Mouse (Mus musculus) erythroid progenitor cell, adult 5-6 weeks (primary cell): ENCODE measurements around the gene Fbxo21. TPM values are rescaled to one million over a fixed set of nuclear protein-coding genes. Genes with fewer than 3 reads are reported as not detected.

Experiments used
- ATAC-seq: replicated peaks from 2 replicates; pipeline ENCODE4 v1.8.0; 2016; ENCODE audit warnings: moderate number of reproducible peaks, mild to moderate bottlenecking, moderate TSS enrichment, inconsistent platforms; ENCODE audit not compliant: poor library complexity, low FRiP score, severe bottlenecking
- total RNA-seq, 2 experiments: library from RNA; stranded (forward) in 1 of 2; stranded (reverse) in 1 of 2; fragments of 150-400 nt in 1 of 2; fragments of 186-747, 209-891 nt in 1 of 2; gene quantifications; 2 replicates each; pipeline versions ENCODE4 v1.2.3 to v1.2.4; 2015 to 2017; ENCODE audit warnings: low replicate concordance in 2 of 2

Gene Fbxo21
- total RNA-seq, 2 experiments from 2014 or later: 6.3 to 21.4 TPM

DNA sequence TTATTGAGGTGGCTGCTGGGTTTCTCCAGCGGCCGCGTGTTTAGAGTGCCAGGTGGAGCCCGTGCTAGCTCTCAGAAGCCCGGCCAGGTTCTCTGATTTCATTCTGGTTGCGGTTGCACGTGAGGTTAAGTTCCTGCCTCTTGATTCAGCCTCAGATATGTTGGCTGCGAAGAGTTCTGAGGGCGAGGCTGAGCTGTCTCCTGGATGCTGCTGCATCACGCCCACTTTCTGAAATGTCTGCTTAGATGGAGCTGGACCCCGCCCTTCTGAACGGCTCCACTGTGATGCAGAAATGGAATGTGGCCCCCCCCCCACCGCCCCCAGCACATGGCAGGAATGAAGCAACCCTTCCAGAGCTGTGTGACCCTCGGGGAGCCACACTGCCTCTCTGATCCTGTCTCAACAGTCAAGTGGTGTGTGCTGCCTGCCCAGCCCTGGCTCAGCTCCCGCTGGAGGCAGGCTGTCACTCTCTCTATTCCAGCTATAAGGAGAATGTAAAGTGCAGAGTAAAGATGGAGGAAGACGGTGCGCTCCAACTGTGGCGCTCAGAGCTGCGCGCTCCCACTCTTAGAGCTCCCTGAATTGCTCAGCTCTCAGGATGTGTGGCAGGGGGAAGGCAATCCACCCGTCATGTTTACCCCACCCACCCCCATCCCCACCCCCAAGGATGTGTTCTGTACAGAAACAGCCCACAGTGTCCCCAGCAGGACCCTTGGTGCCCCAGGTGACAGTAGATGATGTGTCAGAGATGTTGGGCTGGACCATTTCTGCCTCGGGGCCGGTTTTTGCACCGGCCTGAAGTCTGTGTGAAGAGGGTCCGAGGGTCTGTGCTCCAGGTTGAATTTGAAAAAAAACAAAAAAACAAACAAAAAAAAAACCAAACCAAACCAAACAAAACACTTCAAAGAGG is 60.6 kb downstream of the Fbxo21 start:
- ATAC-seq: no peak

DNA sequence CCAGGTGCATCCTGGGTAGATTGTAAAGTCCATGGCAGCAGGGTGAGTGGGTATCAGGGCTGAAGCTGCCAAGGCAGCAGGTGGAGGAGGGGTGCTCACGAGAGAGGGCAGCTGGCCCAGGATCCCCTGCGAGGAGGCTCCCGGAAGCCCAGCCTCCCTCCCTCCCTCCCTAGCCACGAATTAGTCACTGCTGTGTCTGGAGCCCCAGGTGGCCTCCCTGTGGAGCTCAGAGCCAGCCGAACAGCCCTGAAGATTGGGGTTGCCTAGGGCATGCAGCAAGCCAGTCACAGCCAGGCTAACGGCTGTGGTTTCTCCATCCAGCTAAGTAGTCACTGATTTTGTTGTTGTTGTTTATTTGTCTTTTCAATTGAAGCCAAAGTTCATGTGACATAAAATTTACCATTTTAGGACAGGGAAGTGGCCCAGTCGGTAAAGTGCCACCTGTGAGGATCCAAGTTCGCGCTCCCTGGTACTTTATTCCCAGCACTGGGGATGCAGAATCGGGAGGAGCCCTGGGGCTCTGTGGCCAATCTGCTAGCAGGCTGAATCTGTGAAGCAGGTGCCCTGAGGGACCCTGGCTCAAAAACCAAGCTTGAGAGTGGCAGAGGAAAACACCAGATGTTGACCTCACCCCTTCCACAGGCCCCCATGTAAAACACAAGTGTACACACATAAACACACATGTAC is 61.4 kb downstream of the Fbxo21 start:
- no peak for ATAC-seq

- ATAC-seq: no peak
Observed at GRCm38 (mm10) chr5:118039241-118039668, 62.7 kb downstream of the Fbxo21 start.

- ATAC-seq: no peak
Observed at GRCm38 (mm10) chr5:118042599-118042998, 66.1 kb downstream of the Fbxo21 start.

- no peak for ATAC-seq
Observed at GRCm38 (mm10) chr5:118043761-118044160, 67.2 kb downstream of the Fbxo21 start.

DNA sequence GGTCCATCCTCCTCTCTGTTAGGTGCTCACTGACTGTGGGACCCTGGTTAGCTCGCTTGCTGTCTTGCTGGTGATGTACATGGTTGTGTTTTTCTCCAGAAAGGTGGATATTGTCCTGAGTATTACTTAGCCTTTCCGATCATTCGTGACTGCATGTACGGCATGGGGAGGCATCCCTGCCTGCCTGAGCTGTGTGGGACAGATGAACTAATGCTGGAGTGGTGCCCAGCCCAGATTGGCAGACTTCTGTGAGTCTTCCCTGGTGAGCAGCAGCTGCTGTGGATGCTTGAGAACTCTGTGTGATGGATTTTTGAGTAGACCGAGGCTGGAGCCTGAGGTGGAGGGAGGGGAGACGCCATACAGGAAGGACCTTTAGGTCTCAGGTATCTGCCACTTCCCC is 68.4 kb downstream of the Fbxo21 start:
- no peak for ATAC-seq

GRCm38 (mm10) chr5:118045385-118045784 is 68.9 kb downstream of the Fbxo21 start:
- ATAC-seq: no peak

GRCm38 (mm10) chr5:118047091-118047757 is 70.7 kb downstream of the Fbxo21 start:
- no peak for ATAC-seq

- ATAC-seq: no peak
Observed at GRCm38 (mm10) chr5:118048412-118048811, 71.9 kb downstream of the Fbxo21 start.

DNA sequence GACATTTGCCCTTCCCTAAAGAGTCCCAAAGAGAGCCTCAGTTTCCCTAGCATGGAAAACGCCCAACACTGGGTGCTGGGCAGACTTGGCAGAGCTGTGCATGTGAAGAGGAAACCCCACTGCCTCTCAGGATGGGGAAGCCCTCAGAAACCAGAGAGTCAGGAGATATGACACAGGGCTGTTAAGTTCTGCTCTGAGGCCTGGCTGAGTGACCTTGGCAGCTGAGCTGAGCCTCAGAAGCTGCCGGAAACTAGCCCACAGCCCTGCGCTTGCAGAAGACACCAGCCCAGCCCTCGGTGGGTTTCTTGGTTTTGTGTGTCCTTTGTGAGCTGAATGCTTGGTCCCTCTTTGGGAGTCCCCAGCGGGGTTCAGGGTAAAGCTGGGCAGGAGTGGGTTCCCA is 72.4 kb downstream of the Fbxo21 start:
- no peak for ATAC-seq

DNA sequence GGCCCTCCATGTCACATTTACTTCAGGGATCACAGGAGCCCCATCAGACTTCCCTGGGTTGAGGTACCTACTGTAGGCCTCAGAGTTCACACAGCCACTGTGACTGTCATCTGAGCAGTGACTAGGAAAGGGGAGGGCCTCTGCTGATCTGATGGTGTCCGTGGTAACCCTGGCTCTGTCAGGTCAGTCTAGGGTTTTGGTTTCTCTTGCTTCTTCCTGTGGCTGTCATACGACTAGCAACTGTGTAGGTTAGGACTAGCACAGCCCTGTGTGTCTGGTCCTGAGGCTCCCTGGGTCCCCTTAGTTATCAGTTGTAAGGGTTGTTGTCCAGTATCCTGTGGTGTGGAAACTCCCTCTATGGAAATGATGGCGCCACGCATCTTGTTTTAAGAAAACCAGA is 74.2 kb downstream of the Fbxo21 start:
- ATAC-seq: no peak

DNA sequence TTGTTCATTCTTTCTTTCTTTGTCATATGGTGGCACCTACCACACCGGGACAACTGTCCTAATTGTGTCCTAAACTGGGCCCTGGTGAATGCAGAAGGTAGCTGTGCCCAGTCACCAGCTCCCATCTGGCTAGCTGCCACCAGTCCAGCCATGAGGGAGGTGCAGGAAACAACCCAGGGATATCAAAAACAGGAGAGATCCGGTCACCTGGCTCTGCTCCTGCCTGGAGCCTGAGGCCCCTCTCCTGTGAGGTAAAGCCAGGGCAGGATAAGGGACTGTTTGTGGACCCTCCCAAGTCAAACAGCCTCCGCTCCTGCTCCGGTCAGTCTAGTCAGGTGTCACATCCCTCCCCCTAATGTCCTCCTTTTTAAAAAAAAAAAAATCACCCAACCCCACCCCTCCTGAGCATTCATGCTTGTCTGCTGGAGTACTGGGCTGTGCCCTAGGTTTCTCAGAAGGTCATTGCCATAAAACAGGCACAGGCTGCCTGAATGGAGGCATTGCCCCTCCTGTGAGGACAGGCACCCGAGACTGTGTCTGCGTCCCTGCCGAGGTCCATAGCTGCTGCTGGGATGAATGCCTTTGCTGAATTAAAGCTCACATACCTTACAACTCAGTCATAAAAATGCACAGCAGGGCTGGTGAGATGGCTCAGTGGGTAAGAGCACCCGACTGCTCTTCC is 75.6 kb downstream of the Fbxo21 start:
- ATAC-seq: no peak

DNA sequence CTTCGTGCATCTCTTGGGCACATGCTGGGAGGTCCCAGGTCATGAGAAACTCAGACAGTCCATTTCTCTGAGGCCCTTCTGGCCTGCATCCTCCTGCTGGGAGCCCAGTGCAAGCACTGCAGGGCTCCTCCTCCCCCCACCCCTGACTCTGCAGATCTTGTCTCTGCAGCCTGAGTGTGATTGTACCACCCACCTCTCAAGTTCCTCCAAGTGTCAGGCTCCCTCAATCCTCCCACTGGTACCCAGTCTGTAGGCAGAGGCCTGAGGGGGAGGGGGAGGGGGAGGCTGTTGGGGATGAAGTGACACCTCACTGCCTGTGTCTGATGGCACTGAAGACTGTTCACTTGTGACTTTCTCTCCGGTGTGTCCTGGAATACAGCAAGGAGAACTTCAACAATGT is 76.7 kb downstream of the Fbxo21 start:
- ATAC-seq: no peak

DNA sequence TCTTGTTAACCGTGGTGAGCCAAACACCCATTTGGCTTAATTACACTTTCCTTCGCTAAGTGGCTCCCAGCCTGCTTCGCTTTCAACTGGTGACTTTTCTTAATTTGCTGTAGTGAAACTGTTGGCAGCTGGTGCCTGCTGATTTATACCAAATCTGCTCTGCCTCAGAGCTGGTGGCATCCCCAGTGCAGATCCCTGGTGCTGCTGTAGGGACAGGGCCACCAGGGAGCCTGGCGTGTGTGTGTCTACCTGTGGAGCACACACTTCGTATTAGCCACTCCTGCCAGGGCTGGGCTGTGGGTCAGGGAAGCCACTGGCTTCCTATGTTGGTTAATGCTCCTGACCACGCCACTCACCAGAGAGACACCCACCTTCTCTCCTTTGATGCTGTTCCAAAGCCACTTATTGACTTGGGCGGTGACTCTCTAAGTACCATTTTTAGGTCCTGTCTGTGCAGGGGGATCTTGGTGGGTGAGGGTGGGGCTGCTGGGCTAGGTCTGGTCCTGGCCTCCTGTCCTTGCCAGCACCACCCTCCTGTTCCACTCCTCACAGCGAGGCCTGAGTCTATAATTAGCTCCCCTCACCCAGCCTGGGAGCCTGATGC is 81.1 kb downstream of the Fbxo21 start:
- no peak for ATAC-seq

GRCm38 (mm10) chr5:118058858-118059257 is 82.3 kb downstream of the Fbxo21 start:
- no peak for ATAC-seq

DNA sequence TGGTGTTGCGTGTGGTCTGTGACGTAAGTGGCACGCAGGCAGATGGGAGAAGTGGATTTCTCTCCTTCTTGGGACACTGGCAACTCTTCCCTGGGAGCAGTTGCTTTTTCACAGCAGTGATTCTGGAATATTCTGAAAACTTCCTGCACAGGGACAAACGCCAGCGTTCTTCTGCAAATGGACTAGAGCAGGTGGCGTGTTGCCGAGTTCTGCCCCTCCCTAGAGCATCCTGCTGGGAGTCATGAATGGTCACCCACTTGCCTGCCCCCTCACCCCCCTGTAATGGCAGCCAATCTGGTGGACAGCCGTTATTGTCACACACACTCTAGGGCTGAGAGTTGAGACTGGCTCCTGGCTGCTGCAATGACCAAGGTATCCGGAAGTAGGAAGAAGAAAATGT is 83.1 kb downstream of the Fbxo21 start:
- no peak for ATAC-seq
